In genomic region chr9:70012408-70012901, GRCm38 (mm10) we compare ENCODE assay signal across 8 mouse cellular contexts. TPM values are rescaled to one million over a fixed set of nuclear protein-coding genes. Genes with fewer than 3 reads are reported as not detected.
DNase-seq lines count a peak whose midpoint lies in the region; ATAC-seq and TF ChIP-seq lines count a peak whose summit lies in the region.

Gene Gtf2a2, plus strand, starts transcription at chr9:70012550.

- peak within 1 kb of the TSS; percentile 94 for H3K27ac ChIP-seq in embryonic facial prominence, embryonic 14.5 days (replicated peaks; ENCODE audit: low read depth, low read length)
- peak within 1 kb of the TSS; percentile 92 for H3K27ac ChIP-seq in limb, embryonic 14.5 days (replicated peaks; ENCODE audit: low read depth, low read length)
- H3K27ac ChIP-seq in midbrain, postnatal 0 days (ENCODE audit: low read depth, low read length): peak within 1 kb of the TSS; percentile 94

- no peak for TF ChIP-seq CTCF in midbrain, postnatal 0 days (IDR thresholded peaks at IDR 0.05)

- H3K9me3 ChIP-seq in embryonic facial prominence, embryonic 14.5 days (ENCODE audit: control insufficient read depth, low read length): no peaks in the 10 kb centered on the region
- H3K9me3 ChIP-seq in limb, embryonic 14.5 days (ENCODE audit: control insufficient read depth, low read length): no peaks in the 10 kb centered on the region
- no peaks in the 10 kb centered on the region for H3K9me3 ChIP-seq in midbrain, postnatal 0 days (ENCODE audit: low read length)

- peaks cover 24% of the 10 kb centered on the region for H3K36me3 ChIP-seq in embryonic facial prominence, embryonic 14.5 days (ENCODE audit: control insufficient read depth, insufficient read depth, low read length)
- peaks cover 36% of the 10 kb centered on the region for H3K36me3 ChIP-seq in limb, embryonic 14.5 days (ENCODE audit: control insufficient read depth, insufficient read depth, low read length)
- peaks cover 17% of the 10 kb centered on the region for H3K36me3 ChIP-seq in midbrain, postnatal 0 days (ENCODE audit: insufficient read depth, low read length)

- H3K4me2 ChIP-seq in embryonic facial prominence, embryonic 14.5 days (ENCODE audit: low read depth, low read length): peak within 1 kb of the TSS; percentile 78
- peak within 1 kb of the TSS; percentile 64 for H3K4me2 ChIP-seq in limb, embryonic 14.5 days (replicated peaks; ENCODE audit: low read depth, low read length, severe bottlenecking)
- H3K4me2 ChIP-seq in midbrain, postnatal 0 days (ENCODE audit: low read depth, low read length, poor library complexity, severe bottlenecking): peak within 1 kb of the TSS; percentile 65

- peak within 1 kb of the TSS; percentile 92 for H3K4me3 ChIP-seq in embryonic facial prominence, embryonic 14.5 days (ENCODE audit: low read depth, low read length)
- H3K4me3 ChIP-seq in limb, embryonic 14.5 days (replicated peaks; ENCODE audit: low read length): peak within 1 kb of the TSS; percentile 83
- H3K4me3 ChIP-seq in midbrain, postnatal 0 days (ENCODE audit: low read depth, low read length): peak within 1 kb of the TSS; percentile 92

- ATAC-seq in embryonic facial prominence, embryonic 14.5 days (ENCODE audit: low read depth): peak; percentile 97
- ATAC-seq in limb, embryonic 14.5 days (ENCODE audit: low FRiP score, low read depth): peak; percentile 98
- ATAC-seq in midbrain, postnatal 0 days (ENCODE audit: low FRiP score): peak; percentile 98

- H3K27me3 ChIP-seq in embryonic facial prominence, embryonic 14.5 days (replicated peaks; ENCODE audit: control insufficient read depth, insufficient read depth, low read length): no peaks in the 10 kb centered on the region
- no peaks in the 10 kb centered on the region for H3K27me3 ChIP-seq in limb, embryonic 14.5 days (ENCODE audit: control insufficient read depth, insufficient read depth, low read length)
- H3K27me3 ChIP-seq in midbrain, postnatal 0 days (ENCODE audit: insufficient read depth, low read length): no peaks in the 10 kb centered on the region

- peak; percentile 86; the same call in 1 of the 2 replicates for TF ChIP-seq POLR2A in limb, embryonic 14.5 days (IDR thresholded peaks at IDR 0.05; ENCODE audit: borderline replicate concordance, extremely low read depth, insufficient read depth, insufficient read length)

- WGBS in embryonic facial prominence, embryonic 14.5 days: 0% methylated on average over 47 of the region's 57 CpGs
- WGBS in limb, embryonic 14.5 days: 2% methylated on average over 55 of the region's 57 CpGs
- WGBS in midbrain, postnatal 0 days: under 1% methylated on average over 55 of the region's 57 CpGs

- H3K4me1 ChIP-seq in embryonic facial prominence, embryonic 14.5 days (ENCODE audit: control insufficient read depth, insufficient read depth, low read length): peaks cover 11% of the 10 kb centered on the region
- H3K4me1 ChIP-seq in limb, embryonic 14.5 days (ENCODE audit: control insufficient read depth, insufficient read depth, low read length): peaks cover 12% of the 10 kb centered on the region; the same call in 1 of the 2 replicates
- peaks cover 5% of the 10 kb centered on the region for H3K4me1 ChIP-seq in midbrain, postnatal 0 days (ENCODE audit: insufficient read depth, low read length)

- H3K9ac ChIP-seq in embryonic facial prominence, embryonic 14.5 days (ENCODE audit: low read depth, low read length): peak within 1 kb of the TSS; percentile 96
- peak within 1 kb of the TSS; percentile 93 for H3K9ac ChIP-seq in limb, embryonic 14.5 days (ENCODE audit: low read depth, low read length, severe bottlenecking)
- peak within 1 kb of the TSS; percentile 87 for H3K9ac ChIP-seq in midbrain, postnatal 0 days (replicated peaks; ENCODE audit: low read length, poor library complexity, severe bottlenecking)

- peak; percentile 87 for DNase-seq in 3134 (ENCODE audit: extremely low read depth, insufficient read length, low spot score)
- peak; percentile 84 to 90 for DNase-seq in adrenal gland, postnatal 4 days (ENCODE audit: low spot score in 2 of 2)
- peak; percentile 96 for DNase-seq in embryonic facial prominence, embryonic 14.5 days (ENCODE audit: low spot score)
- peak; percentile 89 for DNase-seq in heart, adult 8-10 months (ENCODE audit: low spot score)
- peak; percentile 91 for DNase-seq in kidney, adult 9 months
- peak; percentile 94 for DNase-seq in limb, embryonic 14.5 days (ENCODE audit: low spot score)
- DNase-seq in midbrain, postnatal 0 days (ENCODE audit: low spot score): peak; percentile 94
- DNase-seq in spleen, postnatal 14 days (ENCODE audit: low spot score in 2 of 2): peak; percentile 87 to 91

RNA-seq across cellular contexts. Expression of gene Gtf2a2, which starts in this region (rescaled TPM):
- 10 to 100 TPM; 86.4 to 93.0 TPM for total RNA-seq in adrenal gland, postnatal 4 days (2021)
- 192 TPM in 2 replicates for polyA plus RNA-seq in embryonic facial prominence, embryonic 14.5 days (2014; fragmentation: Nextera tagmentation; extraction: Ambion mirVana)
- total RNA-seq in heart, adult 8-10 months (2022): 10 to 100 TPM; 50.6 to 58.9 (median 53.5) TPM
- polyA plus RNA-seq in limb, embryonic 14.5 days (2012; rRNA removed): 101 and 108 TPM in 2 replicates
- polyA plus RNA-seq in limb, embryonic 14.5 days (2014; fragmentation: Nextera tagmentation; extraction: Ambion mirVana): 197 and 204 TPM in 2 replicates
- total RNA-seq in midbrain, postnatal 0 days (2014; rRNA removed): 104 and 116 TPM in 2 replicates
- polyA plus RNA-seq in midbrain, postnatal 0 days (2015; fragmentation: Nextera tagmentation; extraction: Ambion mirVana): 213 and 236 TPM in 2 replicates

Comparison
In these comparisons a context has a peak if more than half of its experiments do, and no peak if none do; other contexts are left out.
1. Peak in every context shown above with its lines: DNase-seq, ATAC-seq, H3K4me3 ChIP-seq and H3K27ac ChIP-seq.